Mouse (Mus musculus) liver, adult (tissue): Measurements from ENCODE around the gene Ptbp2.
A peak's percentile ranks its signal among the peaks of the same experiment; 100 is the strongest.

Experiments
- GATA4 ChIP-seq: IDR thresholded peaks from 2 replicates; pipeline ENCODE4 v1.6.1; 2014; ENCODE audit warnings: mild to moderate bottlenecking, low read length; ENCODE audit not compliant: insufficient replicate concordance

Gene Ptbp2

GRCm38 (mm10) chr3:119784366-119784765 is at the start of gene Ptbp2:
Ptbp2 (minus strand) TSS chr3:119784466.
- TF ChIP-seq GATA4, result no peak

GRCm38 (mm10) chr3:119814678-119815077 is 30.4 kb upstream of the Ptbp2 start:
- TF ChIP-seq GATA4, result no peak

GRCm38 (mm10) chr3:119806123-119806522 is 21.9 kb upstream of the Ptbp2 start:
- TF ChIP-seq GATA4, result no peak

GRCm38 (mm10) chr3:119794677-119795365 is 10.6 kb upstream of the Ptbp2 start:
- TF ChIP-seq GATA4, result no peak

GRCm38 (mm10) chr3:119782946-119783701 is 1.1 kb downstream of the Ptbp2 start:
- 0 out of 2 replicates have a peak, but pooled peaks have one; percentile 4 for TF ChIP-seq GATA4

GRCm38 (mm10) chr3:119782022-119782945 is 2.0 kb downstream of the Ptbp2 start:
- TF ChIP-seq GATA4, result no peak

GRCm38 (mm10) chr3:119780876-119781275 is 3.4 kb downstream of the Ptbp2 start:
- no peak for TF ChIP-seq GATA4

- TF ChIP-seq GATA4, result no peak
Measured at GRCm38 (mm10) chr3:119779261-119779660, 5.0 kb downstream of the Ptbp2 start.

GRCm38 (mm10) chr3:119778431-119778830 is 5.8 kb downstream of the Ptbp2 start:
- no peak for TF ChIP-seq GATA4

GRCm38 (mm10) chr3:119776129-119776528 is 8.1 kb downstream of the Ptbp2 start:
- no peak for TF ChIP-seq GATA4

GRCm38 (mm10) chr3:119772789-119773188 is 11.5 kb downstream of the Ptbp2 start:
- no peak for TF ChIP-seq GATA4

GRCm38 (mm10) chr3:119763772-119764171 is 20.5 kb downstream of the Ptbp2 start:
- TF ChIP-seq GATA4, result no peak

- no peak for TF ChIP-seq GATA4
Measured at GRCm38 (mm10) chr3:119761732-119762131, 22.5 kb downstream of the Ptbp2 start.

GRCm38 (mm10) chr3:119753791-119754190 is 30.5 kb downstream of the Ptbp2 start:
- TF ChIP-seq GATA4, result no peak

GRCm38 (mm10) chr3:119749551-119750249 is 34.6 kb downstream of the Ptbp2 start:
- TF ChIP-seq GATA4, result no peak

GRCm38 (mm10) chr3:119749140-119749539 is 35.1 kb downstream of the Ptbp2 start:
- no peak for TF ChIP-seq GATA4
